Mouse (Mus musculus): ENCODE results near the gene Trmt112. TPM values are rescaled to one million over a fixed set of nuclear protein-coding genes. Genes with fewer than 3 reads are reported as not detected.

The Trmt112 gene
- total RNA-seq, 2 experiments from 2014 or later = 54.7 to 56.4 TPM

DNA sequence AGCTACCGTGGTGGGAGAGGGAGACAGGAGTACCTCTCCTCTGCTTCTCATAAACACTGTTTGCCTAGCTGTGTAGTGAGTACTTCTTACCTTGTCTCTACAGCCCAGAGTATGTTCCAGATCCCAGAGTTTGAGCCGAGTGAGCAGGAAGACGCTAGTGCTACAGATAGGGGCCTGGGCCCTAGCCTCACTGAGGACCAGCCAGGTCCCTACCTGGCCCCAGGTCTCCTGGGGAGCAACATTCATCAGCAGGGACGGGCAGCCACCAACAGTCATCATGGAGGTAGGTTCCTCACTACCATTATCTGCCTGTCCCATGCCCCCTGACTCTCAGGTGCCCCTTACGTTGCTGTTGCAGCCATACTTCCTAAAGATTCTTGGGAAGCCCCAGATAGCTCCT is 33.3 kb downstream of the Trmt112 start:
- peak in 1 of 2 experiments; percentile 8 for DNase-seq (ENCODE audit: low spot score in 2 of 2)

DNA sequence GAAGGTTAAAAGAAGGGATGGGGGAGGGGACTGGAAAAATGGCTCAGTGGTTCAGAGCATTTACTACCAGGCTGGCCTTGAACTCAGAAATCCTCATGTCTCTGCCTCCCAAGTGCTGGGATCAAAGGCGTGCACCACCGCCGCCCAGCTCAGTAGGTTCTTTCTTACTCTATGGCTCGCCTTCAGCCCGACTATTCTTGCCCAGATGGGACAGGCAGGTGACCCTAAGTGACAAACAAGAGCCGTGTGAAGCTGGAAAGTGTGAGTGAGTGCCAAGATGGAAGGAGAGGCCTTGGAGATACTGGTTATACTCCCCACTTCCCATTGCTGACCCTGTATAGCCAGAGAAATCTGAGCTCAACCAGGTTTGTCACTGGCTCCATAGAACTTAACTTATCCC is 34.2 kb downstream of the Trmt112 start:
- no peak for DNase-seq (ENCODE audit: low spot score in 2 of 2)

GRCm38 (mm10) chr19:6947742-6948141 is 38.2 kb downstream of the Trmt112 start:
- DNase-seq (ENCODE audit: low spot score in 2 of 2) = no peak

DNA sequence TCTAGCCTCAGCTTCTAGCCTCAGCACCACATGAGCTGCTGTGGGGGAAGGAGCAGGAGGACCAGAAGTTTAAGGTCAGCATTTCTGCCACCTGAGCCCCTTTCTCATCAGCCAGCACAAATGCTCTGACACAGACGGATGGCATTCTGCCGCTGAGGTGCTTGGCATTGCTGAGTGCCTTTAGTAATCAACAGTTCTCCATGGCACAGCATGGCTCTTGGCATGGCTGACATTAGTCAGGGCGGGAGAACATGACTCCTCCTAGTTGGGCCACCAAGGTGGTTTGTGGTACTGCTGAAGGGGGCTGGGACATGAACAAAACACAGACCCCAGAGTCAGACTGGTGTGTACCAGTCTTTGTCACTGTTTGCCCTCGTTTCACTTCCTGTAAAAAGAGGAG is 38.7 kb downstream of the Trmt112 start:
- no peak for DNase-seq (ENCODE audit: low spot score in 2 of 2)

DNA sequence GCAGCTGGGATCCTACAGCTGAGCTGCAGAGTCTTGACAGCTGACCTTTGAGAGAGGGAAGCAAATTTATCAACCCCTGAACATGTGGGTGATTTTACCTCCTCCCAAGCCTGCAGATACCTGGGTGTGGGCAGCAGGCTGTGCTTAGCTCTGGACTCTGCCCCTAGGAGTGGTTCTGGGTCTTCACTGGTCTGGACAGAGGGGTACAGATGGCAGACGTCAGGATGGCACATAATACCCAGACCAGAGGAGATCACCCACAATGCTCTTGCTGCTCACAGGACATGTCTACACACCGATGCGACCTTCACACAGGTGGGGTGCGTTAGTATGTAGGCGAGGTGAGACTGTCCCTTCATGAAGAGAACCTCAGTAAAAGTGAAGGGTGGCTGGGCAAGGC is 40.0 kb downstream of the Trmt112 start:
- DNase-seq (ENCODE audit: low spot score in 2 of 2) = no peak

- no peak for DNase-seq (ENCODE audit: low spot score in 2 of 2)
These were observed 40.5 kb downstream of the Trmt112 start for GRCm38 (mm10) chr19:6949951-6950350.

- peak in 1 of 2 experiments; percentile 49 for DNase-seq (ENCODE audit: low spot score in 2 of 2)
These were observed 41.2 kb downstream of the Trmt112 start for GRCm38 (mm10) chr19:6950613-6951153.

DNA sequence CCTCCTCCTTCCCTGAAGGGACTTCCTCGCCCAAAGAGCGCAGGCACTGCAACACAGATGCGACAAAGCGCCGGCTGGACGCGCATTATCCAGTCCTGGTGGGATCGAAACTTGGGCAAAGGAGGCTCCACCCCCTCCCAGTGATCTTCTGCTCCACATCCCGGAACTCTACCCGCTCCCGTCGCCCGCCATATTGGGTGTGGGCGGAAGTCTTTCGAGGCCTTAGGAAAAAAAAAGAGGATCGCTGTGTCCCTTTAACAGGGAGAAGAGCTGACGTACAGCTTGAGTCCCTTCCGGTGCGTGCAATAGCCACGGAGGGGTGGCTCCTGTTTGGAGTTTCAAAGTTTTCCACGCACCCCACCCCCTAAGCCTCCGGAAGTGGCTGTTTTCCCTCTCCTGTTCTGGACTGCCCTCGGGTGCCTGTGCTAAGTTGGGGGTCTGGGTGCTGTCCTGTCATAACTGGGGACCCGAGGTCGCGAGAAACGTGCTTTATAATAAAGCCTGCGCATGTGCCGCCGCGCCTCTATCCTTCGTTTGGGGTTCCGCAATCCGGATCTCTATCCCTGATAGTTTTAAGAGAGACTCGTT is 42.0 kb downstream of the Trmt112 start:
- peak; percentile 78 to 91 for DNase-seq (ENCODE audit: low spot score in 2 of 2)

DNA sequence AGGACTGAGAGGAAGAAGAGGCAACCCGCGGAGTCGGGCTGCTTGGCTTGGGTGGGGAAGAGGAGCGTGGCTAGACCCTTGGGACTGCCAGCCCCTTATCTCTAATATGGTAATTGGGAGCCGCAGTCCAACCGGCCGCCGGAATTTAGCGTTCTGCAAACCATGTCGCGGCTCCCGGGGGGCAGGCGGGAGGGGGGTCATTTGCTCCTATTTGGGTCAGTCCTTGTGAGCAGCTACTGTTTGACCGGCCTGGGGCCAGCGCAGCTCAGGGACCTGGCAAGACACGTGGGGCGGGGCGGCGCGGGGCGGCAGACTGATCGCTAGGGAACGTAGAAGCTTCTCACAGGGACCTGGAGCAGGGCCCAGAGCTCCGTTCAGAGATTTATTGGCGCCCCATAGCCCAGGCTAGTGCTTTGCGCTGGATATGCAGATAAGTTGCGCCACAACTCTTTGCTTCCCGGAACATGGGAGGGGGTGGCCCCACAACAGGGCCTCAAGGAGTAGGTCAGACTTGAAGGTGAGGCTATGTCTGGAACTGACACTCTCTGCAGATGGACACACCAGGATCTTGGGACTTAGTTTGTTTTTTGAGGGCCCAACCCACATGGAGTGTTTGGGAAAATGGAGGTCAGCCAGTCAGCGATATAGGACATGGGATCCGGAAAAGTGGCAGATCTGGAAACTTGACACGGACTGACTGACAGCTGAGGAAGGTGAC is 42.7 kb downstream of the Trmt112 start:
- DNase-seq (ENCODE audit: low spot score in 2 of 2) = peak; percentile 66 to 77

DNA sequence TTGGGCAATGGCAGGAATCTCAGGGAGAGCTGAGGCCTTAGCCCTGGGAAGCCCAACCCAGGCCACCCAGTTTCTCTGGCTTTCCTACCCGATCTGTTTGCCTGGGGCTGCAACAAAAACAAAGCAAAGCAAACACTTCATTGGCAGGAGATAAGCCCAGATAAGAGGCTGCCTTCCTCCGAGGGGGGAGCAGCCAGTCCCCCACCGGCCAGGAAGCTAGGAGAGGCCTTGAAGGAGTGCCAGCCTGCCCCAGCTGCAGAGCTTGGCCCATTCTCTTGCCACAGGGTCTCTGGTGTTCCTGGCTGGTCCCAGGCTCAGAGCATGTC is 43.2 kb downstream of the Trmt112 start:
- no peak for DNase-seq (ENCODE audit: low spot score in 2 of 2)

DNA sequence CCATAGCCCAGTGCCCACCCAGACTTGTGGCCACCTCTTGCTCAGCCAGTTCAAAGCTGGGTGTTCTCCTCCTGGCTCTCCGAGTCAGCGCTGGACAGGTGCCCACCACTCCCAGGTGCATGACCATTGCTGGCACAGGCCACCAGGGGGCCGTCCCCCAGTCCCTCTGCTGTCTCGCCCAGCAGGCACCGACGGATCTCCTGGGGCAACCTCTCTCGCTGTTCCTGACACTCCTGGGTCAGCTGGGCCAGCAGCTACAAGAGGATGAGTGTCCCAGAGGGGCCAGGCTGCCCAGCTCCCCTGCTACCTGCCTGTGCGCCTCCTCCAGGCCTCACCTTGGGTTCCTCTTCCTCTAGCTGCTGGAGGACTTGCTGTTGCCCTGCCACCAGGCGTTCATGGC is 44.5 kb downstream of the Trmt112 start:
- no peak for DNase-seq (ENCODE audit: low spot score in 2 of 2)

DNA sequence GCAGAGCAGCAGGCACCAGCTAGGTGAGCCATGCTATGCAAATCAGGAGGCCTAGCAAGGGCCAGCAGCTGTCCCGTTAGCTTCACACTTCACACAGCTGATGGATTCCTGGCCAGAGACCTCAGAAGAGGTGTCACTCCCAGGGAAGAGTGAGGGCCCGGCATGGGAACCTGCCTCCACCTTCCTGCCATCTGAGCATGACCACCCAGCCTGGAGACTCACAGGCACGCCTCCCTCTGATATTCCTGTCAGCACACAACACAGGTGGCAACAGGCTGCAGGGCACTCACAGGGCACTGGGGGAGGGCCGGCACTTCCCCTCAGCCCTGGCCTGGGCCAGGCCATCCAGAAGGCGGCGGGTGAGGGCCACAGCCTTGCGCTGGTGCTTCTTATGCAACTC is 45.9 kb downstream of the Trmt112 start:
- no peak for DNase-seq (ENCODE audit: low spot score in 2 of 2)

DNA sequence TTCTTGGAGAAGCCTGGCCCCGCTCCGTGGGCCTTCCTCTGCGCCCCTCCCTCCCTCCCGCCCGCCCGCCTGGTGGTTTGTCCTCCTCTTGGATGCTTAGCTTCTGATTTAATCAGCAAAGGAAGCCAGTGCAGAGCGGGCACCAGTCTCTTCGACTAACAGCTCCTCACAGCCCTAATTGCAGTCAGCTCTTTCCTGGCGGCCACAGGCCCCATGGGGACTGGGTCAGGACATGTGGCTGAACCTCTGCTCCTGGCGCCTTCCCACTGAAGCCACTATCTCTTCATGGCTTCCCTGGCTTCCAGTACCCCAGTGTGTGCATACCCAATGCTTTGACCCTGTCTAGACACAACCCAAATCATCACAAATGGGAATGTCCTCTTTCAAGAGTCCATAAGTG is 47.0 kb downstream of the Trmt112 start:
- no peak for DNase-seq (ENCODE audit: low spot score in 2 of 2)

Small RNA genes within 50 kb of the gene (microRNA-seq; reads per million reads assigned to microRNA genes)
- 2.1 reads per million, percentile 2 among the genes with 10 or more reads in this experiment for gene Mir6990

Other genes with a start within 250 kb of the Trmt112 start
- gene Rps6ka4, start 69.1 kb upstream of the Trmt112 start, total RNA-seq (2021) = 10 to 100 TPM; 17.8 to 18.7 TPM
- gene Ccdc88b, start 51.5 kb upstream of the Trmt112 start, total RNA-seq (2021) = 1 to 10 TPM; 1.3 to 2.9 TPM
- gene Prdx5, start 408 bp downstream of the Trmt112 start, total RNA-seq (2021) = 100 to 1,000 TPM; 137 to 142 TPM
- gene Esrra, start 12.1 kb downstream of the Trmt112 start, total RNA-seq (2021) = 10 to 100 TPM; 44.1 to 44.7 TPM
- not detected for gene Catsperz, start 15.7 kb downstream of the Trmt112 start, total RNA-seq (2021)
- under 1 TPM in 1 of 2 experiments, not detected in 1; 0.39 TPM for gene Kcnk4, start 24.8 kb downstream of the Trmt112 start, total RNA-seq (2021)
- gene Bad, start 32.2 kb downstream of the Trmt112 start, total RNA-seq (2021) = 10 to 100 TPM; 31.6 to 34.4 TPM
- 10 to 100 TPM; 13.7 to 14.4 TPM for gene Gpr137, start 32.8 kb downstream of the Trmt112 start, total RNA-seq (2021)
- gene Ppp1r14b, start 65.3 kb downstream of the Trmt112 start, total RNA-seq (2021) = 100 to 1,000 TPM; 364 to 392 TPM
- 10 to 100 TPM; 22.2 to 23.9 TPM for gene Plcb3, start 66.8 kb downstream of the Trmt112 start, total RNA-seq (2021)
- 10 to 100 TPM; 25.3 to 28.6 TPM for gene Fkbp2, start 70.8 kb downstream of the Trmt112 start, total RNA-seq (2021)
- gene Vegfb, start 78.0 kb downstream of the Trmt112 start, total RNA-seq (2021) = 10 to 100 TPM; 68.0 to 73.0 TPM
- 10 to 100 TPM; 32.3 to 34.2 TPM for gene Dnajc4, start 82.9 kb downstream of the Trmt112 start, total RNA-seq (2021)
- 10 to 100 TPM; 17.1 to 23.6 TPM for gene Nudt22, start 86.4 kb downstream of the Trmt112 start, total RNA-seq (2021)
- gene Trpt1, start 86.4 kb downstream of the Trmt112 start, total RNA-seq (2021) = 10 to 100 TPM; 18.4 to 19.5 TPM
- gene Fermt3, start 109.8 kb downstream of the Trmt112 start, total RNA-seq (2021) = 1 to 10 TPM; 5.3 to 5.4 TPM
- gene Stip1, start 130.3 kb downstream of the Trmt112 start, total RNA-seq (2021) = 100 to 1,000 TPM; 122 to 129 TPM
- gene Macrod1, start 147.1 kb downstream of the Trmt112 start, total RNA-seq (2021) = 100 to 1,000 TPM; 233 to 237 TPM
- 1 to 10 TPM in 1 of 2 experiments, under 1 TPM in 1; 0.91 to 1.4 TPM for gene Flrt1, start 196.0 kb downstream of the Trmt112 start, total RNA-seq (2021)